Mouse (Mus musculus) effector memory CD4-positive, alpha-beta T cell, adult 5 months (primary cell): ENCODE data around the gene Tmem30c. TPM values are rescaled to one million over a fixed set of nuclear protein-coding genes. Genes with fewer than 3 reads are reported as not detected.

Experiments
- polyA plus RNA-seq: library from polyadenylated mRNA; unstranded; fragments of 100-300 nt; shearing (Covaris generic); gene quantifications from one replicate; pipeline ENCODE4 v1.2.1, GENCODE M21; 2017

Tmem30c gene
- polyA plus RNA-seq, result not detected

GRCm38 (mm10) chr16:57292765-57293164 lies at the start of gene Tmem30c:
Gene Tmem30c, minus strand, starts transcription at chr16:57292865.

GRCm38 (mm10) chr16:57231089-57231936 lies 61.4 kb downstream of the Tmem30c start, which contains the start of gene Tbc1d23:
Gene Tbc1d23, minus strand, starts transcription at chr16:57231504.

Other genes starting within 250 kb of the Tmem30c start
- gene Tmem45a2, start 221.5 kb downstream of the Tmem30c start, polyA plus RNA-seq, result not detected
- gene Tomm70a, start 171.2 kb downstream of the Tmem30c start, polyA plus RNA-seq, result 39.5 TPM
- 15.2 TPM for gene Nit2, start 125.5 kb downstream of the Tmem30c start, polyA plus RNA-seq
- gene Tbc1d23, start 61.4 kb downstream of the Tmem30c start, polyA plus RNA-seq, result 36.2 TPM
- gene Filip1l, start 60.2 kb upstream of the Tmem30c start, polyA plus RNA-seq, result 15.3 TPM